Comparison of ENCODE assay signal across 12 mouse cellular contexts in genomic region chr1:151065090-151065567, GRCm38 (mm10).
DNase-seq lines count a peak whose midpoint lies in the region; ATAC-seq and TF ChIP-seq lines count a peak whose summit lies in the region.
"Had no signal": no experiment of that assay in that cellular context is flagged by ENCODE, and none has a peak within 500 bp of the region (broad histone marks: within the 10 kb centered on the region; RNA-seq: fewer than 3 reads in every experiment).

No protein-coding gene starts in this region.

- 59% methylated on average over 9 of the region's 9 CpGs for WGBS in heart, embryonic 10.5 days
- 48% methylated on average over 9 of the region's 9 CpGs for WGBS in lung, adult 2 months

- TF ChIP-seq CTCF in lung, adult 2 months (IDR thresholded peaks at IDR 0.05; ENCODE audit: insufficient read depth, low read length): no peak

- no peaks in the 10 kb centered on the region for H3K36me3 ChIP-seq in heart, embryonic 10.5 days
- H3K36me3 ChIP-seq: forebrain, embryonic 15.5 days; midbrain, embryonic 10.5 days; neural tube, embryonic 13.5 days had no signal

- peaks cover 15% of the 10 kb centered on the region for H3K4me1 ChIP-seq in heart, embryonic 10.5 days
- peaks cover 4% of the 10 kb centered on the region for H3K4me1 ChIP-seq in lung, adult 2 months (ENCODE audit: control insufficient read depth, insufficient read depth, low read length)

- TF ChIP-seq POLR2A in lung, adult 2 months (IDR thresholded peaks at IDR 0.05; ENCODE audit: borderline replicate concordance, extremely low read depth, low read depth, low read length): no peak

- H3K4me3 ChIP-seq in heart, embryonic 10.5 days: no peak overlapping the region
- no peak overlapping the region for H3K4me3 ChIP-seq in lung, adult 2 months (replicated peaks; ENCODE audit: extremely low read depth, low read depth, low read length)
- H3K4me3 ChIP-seq: forebrain, embryonic 15.5 days; midbrain, embryonic 10.5 days; neural tube, embryonic 13.5 days had no signal

- H3K27me3 ChIP-seq in heart, embryonic 10.5 days (ENCODE audit: insufficient read depth, poor library complexity, severe bottlenecking): no peaks in the 10 kb centered on the region
- H3K27me3 ChIP-seq: forebrain, embryonic 15.5 days; neural tube, embryonic 13.5 days had no signal

- intact Hi-C loops in heart, postnatal 25 days (cut with DNase I): no loop called here

- DNase-seq in heart, embryonic 10.5 days (ENCODE audit: low spot score): peak; percentile 63
- no peak for DNase-seq in heart, postnatal 25 days (ENCODE audit: low spot score)
- DNase-seq in lung, adult 2 months: peak; percentile 30
- DNase-seq in lung, postnatal 14 days: no peak
- peak; percentile 39 to 51 for DNase-seq in kidney, postnatal 25 days
- no peak for DNase-seq in adrenal gland, adult 18-20 months (ENCODE audit: low spot score in 2 of 2)
- no peak for DNase-seq in adrenal gland, adult (ENCODE audit: inconsistent age in 2 of 2, low spot score in 1 of 2)
- DNase-seq: adrenal gland, postnatal 14 days had no signal

- ATAC-seq in megakaryocyte progenitor cell, adult 5-6 weeks (replicated peaks; ENCODE audit: poor library complexity): peak; percentile 52
- ATAC-seq: forebrain, embryonic 15.5 days had no signal

- peak overlapping the region; percentile 44; the same call in 1 of the 2 replicates for H3K27ac ChIP-seq in heart, embryonic 10.5 days
- H3K27ac ChIP-seq: forebrain, embryonic 15.5 days; midbrain, embryonic 10.5 days; neural tube, embryonic 13.5 days had no signal

- no peaks in the 10 kb centered on the region for H3K9me3 ChIP-seq in heart, embryonic 10.5 days
- H3K9me3 ChIP-seq: forebrain, embryonic 15.5 days; midbrain, embryonic 10.5 days; neural tube, embryonic 13.5 days had no signal

Comparison
In these comparisons a context has a peak if more than half of its experiments do, and no peak if none do; other contexts are left out.
1. DNase-seq: peak in heart, embryonic 10.5 days (single experiment), lung, adult 2 months (single experiment) and kidney, postnatal 25 days (2 of 2); none in heart, postnatal 25 days (single experiment), lung, postnatal 14 days (single experiment), adrenal gland, adult 18-20 months (0 of 2) and adrenal gland, adult (0 of 2).